Mouse (Mus musculus): ENCODE measurements around the gene Klhl36.
"Not testable (repeated sequence)": the region's sequence is repeated elsewhere in the genome, so short reads cannot be mapped to it uniquely, and the experiment has no call there.

The Klhl36 gene

GRCm38 (mm10) chr8:119834676-119835075, 27.4 kb upstream of the Klhl36 start:
- ATAC-seq (ENCODE audit: insufficient number of reproducible peaks, low FRiP score, low TSS enrichment) = no peak

- ATAC-seq (ENCODE audit: insufficient number of reproducible peaks, low FRiP score, low TSS enrichment) = no peak
Measured at GRCm38 (mm10) chr8:119835270-119835669, 26.8 kb upstream of the Klhl36 start.

- no peak for ATAC-seq (ENCODE audit: insufficient number of reproducible peaks, low FRiP score, low TSS enrichment)
Measured at GRCm38 (mm10) chr8:119836831-119837230, 25.2 kb upstream of the Klhl36 start.

GRCm38 (mm10) chr8:119837553-119838071, 24.5 kb upstream of the Klhl36 start:
- ATAC-seq (ENCODE audit: insufficient number of reproducible peaks, low FRiP score, low TSS enrichment) = no peak

- ATAC-seq (ENCODE audit: insufficient number of reproducible peaks, low FRiP score, low TSS enrichment) = no peak
Measured at GRCm38 (mm10) chr8:119838100-119838982, 23.7 kb upstream of the Klhl36 start.

- ATAC-seq (ENCODE audit: insufficient number of reproducible peaks, low FRiP score, low TSS enrichment) = no peak
Measured at GRCm38 (mm10) chr8:119838983-119839340, 23.1 kb upstream of the Klhl36 start.

GRCm38 (mm10) chr8:119839419-119840021, 22.5 kb upstream of the Klhl36 start:
- ATAC-seq (ENCODE audit: insufficient number of reproducible peaks, low FRiP score, low TSS enrichment) = no peak

GRCm38 (mm10) chr8:119840275-119840808, 21.7 kb upstream of the Klhl36 start, which contains the start of gene Cotl1:
Gene Cotl1, minus strand, starts transcription at chr8:119840544.
- peak; percentile 80 for ATAC-seq (ENCODE audit: insufficient number of reproducible peaks, low FRiP score, low TSS enrichment)

GRCm38 (mm10) chr8:119840905-119841411, 21.1 kb upstream of the Klhl36 start:
- ATAC-seq (ENCODE audit: insufficient number of reproducible peaks, low FRiP score, low TSS enrichment) = 0 out of 2 replicates have a peak, but pooled peaks have one; percentile 45

- no peak for ATAC-seq (ENCODE audit: insufficient number of reproducible peaks, low FRiP score, low TSS enrichment)
Measured at GRCm38 (mm10) chr8:119843444-119843843, 18.6 kb upstream of the Klhl36 start.

GRCm38 (mm10) chr8:119844577-119844976, 17.5 kb upstream of the Klhl36 start:
- no peak for ATAC-seq (ENCODE audit: insufficient number of reproducible peaks, low FRiP score, low TSS enrichment)

- ATAC-seq (ENCODE audit: insufficient number of reproducible peaks, low FRiP score, low TSS enrichment) = not testable (repeated sequence)
Measured at GRCm38 (mm10) chr8:119845741-119846140, 16.3 kb upstream of the Klhl36 start.

GRCm38 (mm10) chr8:119847232-119847922, 14.7 kb upstream of the Klhl36 start:
- ATAC-seq (ENCODE audit: insufficient number of reproducible peaks, low FRiP score, low TSS enrichment) = no peak

- no peak for ATAC-seq (ENCODE audit: insufficient number of reproducible peaks, low FRiP score, low TSS enrichment)
Measured at GRCm38 (mm10) chr8:119853521-119853920, 8.5 kb upstream of the Klhl36 start.

- ATAC-seq (ENCODE audit: insufficient number of reproducible peaks, low FRiP score, low TSS enrichment) = no peak
Measured at GRCm38 (mm10) chr8:119854035-119854434, 8.0 kb upstream of the Klhl36 start.

GRCm38 (mm10) chr8:119855656-119856055, 6.4 kb upstream of the Klhl36 start:
- ATAC-seq (ENCODE audit: insufficient number of reproducible peaks, low FRiP score, low TSS enrichment) = no peak

GRCm38 (mm10) chr8:119857767-119858166, 4.3 kb upstream of the Klhl36 start:
- no peak for ATAC-seq (ENCODE audit: insufficient number of reproducible peaks, low FRiP score, low TSS enrichment)

- no peak for ATAC-seq (ENCODE audit: insufficient number of reproducible peaks, low FRiP score, low TSS enrichment)
Measured at GRCm38 (mm10) chr8:119862390-119862734, 296 bp downstream of the Klhl36 start.

- ATAC-seq (ENCODE audit: insufficient number of reproducible peaks, low FRiP score, low TSS enrichment) = no peak
Measured at GRCm38 (mm10) chr8:119862749-119863148, 683 bp downstream of the Klhl36 start.

GRCm38 (mm10) chr8:119869616-119870015, 7.5 kb downstream of the Klhl36 start:
- no peak for ATAC-seq (ENCODE audit: insufficient number of reproducible peaks, low FRiP score, low TSS enrichment)
